Comparison of ENCODE assay signal across 16 mouse cellular contexts in genomic region chr6:148838460-148838859, GRCm38 (mm10).
"Had no signal": no experiment of that assay in that cellular context is flagged by ENCODE, and none has a peak within 500 bp of the region (broad histone marks: within the 10 kb centered on the region; RNA-seq: fewer than 3 reads in every experiment).

No protein-coding gene starts in this region.

- H3K4me1 ChIP-seq: neural tube, embryonic 13.5 days; neural tube, embryonic 15.5 days; stomach, embryonic 15.5 days had no signal

- H3K27me3 ChIP-seq: neural tube, embryonic 13.5 days; neural tube, embryonic 15.5 days; stomach, embryonic 15.5 days had no signal

- H3K9ac ChIP-seq: neural tube, embryonic 13.5 days; neural tube, embryonic 15.5 days; stomach, embryonic 15.5 days had no signal

- DNase-seq: retina, postnatal 1 day; right cerebral cortex, adult 18-20 months; right cerebral cortex, postnatal 14 days; right cerebral cortex, postnatal 25 days; right cerebral cortex, postnatal 4 days; spleen, adult 18-20 months; thymus, adult 18-20 months; thymus, adult 2 months; thymus, postnatal 14 days; thymus, postnatal 25 days; thymus, postnatal 36 days; thymus, postnatal 4 days had no signal

- H3K4me3 ChIP-seq: neural tube, embryonic 13.5 days; neural tube, embryonic 15.5 days; stomach, embryonic 15.5 days had no signal

- H3K27ac ChIP-seq: neural tube, embryonic 13.5 days; neural tube, embryonic 15.5 days; stomach, embryonic 15.5 days; stomach, postnatal 0 days had no signal

- H3K9me3 ChIP-seq: neural tube, embryonic 15.5 days; stomach, embryonic 15.5 days had no signal

- H3K36me3 ChIP-seq: stomach, embryonic 15.5 days had no signal
